Mouse (Mus musculus): Measurements from ENCODE around the gene 4932415D10Rik. TPM values are rescaled to one million over a fixed set of nuclear protein-coding genes. Genes with fewer than 3 reads are reported as not detected.

The 4932415D10Rik gene
- under 1 TPM; 0.07 to 0.12 TPM for polyA plus RNA-seq (2017; shearing (Covaris generic))

GRCm38 (mm10) chr10:82316482-82316881 is at the start of gene 4932415D10Rik:
4932415D10Rik (minus strand) TSS chr10:82316582.

GRCm38 (mm10) chr10:82354083-82355010 is 38.0 kb upstream of the 4932415D10Rik start, which contains the start of gene Gm4924:
Gm4924 (plus strand) TSS chr10:82354255.

GRCm38 (mm10) chr10:82240742-82241400 is 75.5 kb downstream of the 4932415D10Rik start, which contains the start of gene Zfp938:
Zfp938 (minus strand) TSS chr10:82241280.

Other genes starting within 250 kb of the 4932415D10Rik start
- 1 to 10 TPM; 5.6 to 10.0 TPM for gene BC024063, start 233.2 kb downstream of the 4932415D10Rik start, polyA plus RNA-seq (2017; shearing (Covaris generic))
- 1 to 10 TPM; 6.6 to 9.8 TPM for gene AU041133, start 188.6 kb downstream of the 4932415D10Rik start, polyA plus RNA-seq (2017; shearing (Covaris generic))
- gene Zfp938, start 75.3 kb downstream of the 4932415D10Rik start, polyA plus RNA-seq (2017; shearing (Covaris generic)), result 10 to 100 TPM in 1 of 2 experiments, 1 to 10 TPM in 1; 7.2 to 11.7 TPM
- 10 to 100 TPM in 1 of 2 experiments, 1 to 10 TPM in 1; 7.6 to 13.3 TPM for gene Gm4924, start 37.7 kb upstream of the 4932415D10Rik start, polyA plus RNA-seq (2017; shearing (Covaris generic))
- gene Gm1553, start 176.0 kb upstream of the 4932415D10Rik start, polyA plus RNA-seq (2017; shearing (Covaris generic)), result not detected